Mouse (Mus musculus) adrenal gland, postnatal 0 days (tissue): ENCODE measurements around the gene Myl10. TPM values are rescaled to one million over a fixed set of nuclear protein-coding genes. Genes with fewer than 3 reads are reported as not detected.

Experiments used
- polyA plus RNA-seq: library from polyadenylated mRNA; unstranded; fragments of >200 nt; fragmentation: Nextera tagmentation; extraction: Ambion mirVana; gene quantifications from 2 replicates; pipeline ENCODE4 v1.2.1, GENCODE M21; 2015

Gene Myl10
- not detected in 2 replicates for polyA plus RNA-seq

GRCm38 (mm10) chr5:136692784-136693183 lies at the start of gene Myl10:
Myl10 (plus strand) TSS chr5:136693146.

Other genes with a start within 250 kb of the Myl10 start
- 32.5 and 49.5 TPM in 2 replicates for gene Cux1, start 125.7 kb upstream of the Myl10 start, polyA plus RNA-seq
- gene Col26a1, start 190.1 kb downstream of the Myl10 start, polyA plus RNA-seq = 9.9 and 18.2 TPM in 2 replicates
- gene Ift22, start 215.0 kb downstream of the Myl10 start, polyA plus RNA-seq = 66.9 and 69.7 TPM in 2 replicates